Mouse (Mus musculus) embryonic facial prominence, embryonic 10.5 days (tissue): ENCODE results near the gene Cep350. TPM values are rescaled to one million over a fixed set of nuclear protein-coding genes. Genes with fewer than 3 reads are reported as not detected.

Experiments
- DNase-seq: peaks from one replicate; pipeline ENCODE4 v3.0.0-alpha.2; 2017; ENCODE audit warnings: low spot score
- H3K27ac ChIP-seq: fragments of 300-500 bp; sonication (generic); replicated peaks from 2 replicates; pipeline ENCODE4 v1.5.1; 2016; ENCODE audit warnings: mild to moderate bottlenecking
- H3K27me3 ChIP-seq: fragments of 300-500 bp; sonication (generic); replicated peaks from 2 replicates; pipeline ENCODE4 v1.6.1; 2016; ENCODE audit warnings: low read depth, mild to moderate bottlenecking; ENCODE audit not compliant: poor library complexity, severe bottlenecking
- H3K36me3 ChIP-seq: fragments of 300-500 bp; sonication (generic); replicated peaks from 2 replicates; pipeline ENCODE4 v1.6.1; 2016; ENCODE audit warnings: mild to moderate bottlenecking, moderate library complexity
- H3K4me1 ChIP-seq: fragments of 300-500 bp; sonication (generic); 2 replicates; pipeline ENCODE4 v1.6.1; 2016
- H3K4me3 ChIP-seq: fragments of 300-500 bp; sonication (generic); 2 replicates; pipeline ENCODE4 v1.5.1; 2016; ENCODE audit warnings: mild to moderate bottlenecking, moderate library complexity
- H3K9me3 ChIP-seq: fragments of 300-500 bp; sonication (generic); 2 replicates; pipeline ENCODE4 v1.6.1; 2016; ENCODE audit warnings: mild to moderate bottlenecking
- WGBS: fragments of 180-500 bp; shearing (Covaris S2); methylation state at CpG from one replicate; pipeline ENCODE4 v1.1.7; 2016; 5-methylcytosine and 5-hydroxymethylcytosine counted together
- polyA plus RNA-seq: library from polyadenylated mRNA; unstranded; fragments of >200 nt; fragmentation: Nextera tagmentation; extraction: Ambion mirVana; gene quantifications from 2 replicates; pipeline ENCODE4 v1.2.1, GENCODE M21; 2016

The Cep350 gene
- 7.7 and 8.2 TPM in 2 replicates for polyA plus RNA-seq

DNA sequence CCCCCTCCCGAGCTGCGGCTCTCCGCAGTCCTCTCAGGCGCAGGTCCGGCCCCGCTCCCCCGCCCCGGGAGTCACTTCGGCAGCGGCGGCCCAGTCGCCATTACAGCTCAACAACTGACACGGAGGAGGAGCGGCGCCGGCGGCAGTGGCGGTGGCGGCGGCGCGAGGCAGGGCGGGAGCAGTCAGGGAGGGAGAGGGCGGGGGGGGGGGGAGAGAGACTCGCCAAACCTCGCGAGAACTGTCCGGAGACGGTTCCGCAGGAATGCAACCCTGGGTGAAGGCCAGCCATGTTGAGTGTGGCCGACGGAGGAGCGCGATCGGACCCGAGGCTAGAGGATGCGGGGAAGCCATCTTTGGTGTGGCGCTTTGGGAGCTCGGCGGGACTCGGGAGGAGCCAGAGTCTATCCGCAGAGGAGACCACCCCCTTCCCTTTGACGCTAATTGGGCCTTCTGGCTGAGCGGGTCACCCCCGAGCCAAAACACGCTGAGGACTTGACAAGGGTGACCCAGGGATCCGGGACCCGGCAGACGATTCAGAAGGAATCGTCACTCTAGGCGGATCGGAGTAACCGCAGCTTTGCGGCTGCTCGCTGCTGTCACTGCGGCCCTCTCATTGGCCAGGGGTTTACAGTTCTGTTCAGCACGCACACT is at the start of gene Cep350:
Cep350 (minus strand) TSS at position 188 of the 651 bp plus-strand sequence.
- Histone ChIP-seq H3K36me3 (no peaks in the 10 kb centered on the region), H3K27me3 (no peaks in the 10 kb centered on the region), H3K4me3 (peak within 1 kb of the TSS; percentile 99), H3K9me3 (no peaks in the 10 kb centered on the region), H3K4me1 (peaks cover 22% of the 10 kb centered on the region), H3K27ac (peak within 1 kb of the TSS; percentile 98)
- DNase-seq = peak; percentile 98
- WGBS = under 1% methylated on average over 57 of the region's 57 CpGs

DNA sequence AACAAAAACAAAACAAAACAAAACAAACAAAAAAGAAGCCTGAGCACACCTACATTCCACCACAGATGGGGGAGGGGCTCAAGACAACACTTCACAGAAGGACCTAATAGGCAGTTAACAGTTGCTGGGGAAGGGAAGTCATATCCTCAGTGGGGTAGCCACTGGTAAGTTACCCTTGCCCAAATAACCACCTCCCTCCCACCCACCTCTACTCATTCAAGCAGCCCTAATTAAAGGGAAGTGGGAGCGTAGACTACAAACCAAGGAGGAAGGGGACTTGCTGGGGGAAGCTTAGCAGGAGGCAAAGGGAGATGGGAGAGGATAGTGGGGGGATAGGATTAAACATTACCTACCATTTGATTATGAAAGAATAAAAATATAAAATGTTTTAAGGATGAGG is 47.3 kb upstream of the Cep350 start:
- Histone ChIP-seq H3K4me1 (no peaks in the 10 kb centered on the region), H3K4me3 (no peak overlapping the region), H3K27ac (no peak overlapping the region), H3K36me3 (peaks cover 83% of the 10 kb centered on the region), H3K9me3 (no peaks in the 10 kb centered on the region), H3K27me3 (no peaks in the 10 kb centered on the region)
- WGBS = 94% methylated on average over 1 of the region's 1 CpGs
- DNase-seq = no peak

DNA sequence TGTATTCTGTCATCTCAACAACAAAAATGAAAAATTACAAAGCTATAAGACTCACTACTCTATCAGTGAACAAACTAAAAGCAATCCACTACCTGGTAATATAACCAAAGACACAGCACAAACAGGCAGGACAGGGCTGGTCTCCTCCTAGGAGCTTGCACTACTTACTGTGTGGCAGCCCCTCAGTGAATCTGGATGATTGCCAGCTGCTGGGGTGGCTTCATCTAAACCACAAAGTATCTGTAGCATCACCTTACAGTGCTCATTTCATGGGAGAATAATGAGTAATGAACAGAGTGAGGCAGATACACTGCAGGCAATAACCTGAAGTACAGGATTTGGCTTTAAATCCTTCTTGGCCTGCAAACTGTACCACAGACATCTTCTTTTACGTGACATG is 46.7 kb upstream of the Cep350 start:
- Histone ChIP-seq H3K4me1 (no peaks in the 10 kb centered on the region), H3K27me3 (no peaks in the 10 kb centered on the region), H3K27ac (no peak overlapping the region), H3K36me3 (peaks cover 85% of the 10 kb centered on the region), H3K4me3 (no peak overlapping the region), H3K9me3 (no peaks in the 10 kb centered on the region)
- WGBS = 93% methylated on average over 1 of the region's 1 CpGs
- no peak for DNase-seq

DNA sequence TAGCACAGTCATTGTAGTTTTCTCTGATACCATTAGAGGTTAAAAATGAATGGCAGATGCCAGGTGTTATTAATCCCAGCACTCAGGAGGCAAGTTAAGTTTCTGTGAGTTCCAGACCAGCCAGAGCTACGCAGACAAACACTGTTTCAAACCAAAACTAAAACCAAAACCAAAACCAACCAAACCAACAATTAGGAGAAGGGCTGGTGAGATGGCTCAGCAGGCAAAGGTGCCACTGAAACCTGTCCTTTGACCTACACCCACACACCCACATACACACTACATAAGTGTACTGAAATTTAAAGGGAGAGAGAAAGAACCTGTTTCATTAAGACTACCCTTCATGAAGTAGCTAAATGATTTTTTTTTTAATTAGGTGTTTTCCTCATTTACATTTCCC is 35.9 kb upstream of the Cep350 start:
- H3K9me3 ChIP-seq = no peaks in the 10 kb centered on the region
- 95% methylated on average over 1 of the region's 1 CpGs for WGBS
- H3K4me1 ChIP-seq = no peaks in the 10 kb centered on the region
- no peaks in the 10 kb centered on the region for H3K27me3 ChIP-seq
- no peak overlapping the region for H3K4me3 ChIP-seq
- H3K27ac ChIP-seq = no peak overlapping the region
- DNase-seq = no peak
- H3K36me3 ChIP-seq = peaks cover 87% of the 10 kb centered on the region

DNA sequence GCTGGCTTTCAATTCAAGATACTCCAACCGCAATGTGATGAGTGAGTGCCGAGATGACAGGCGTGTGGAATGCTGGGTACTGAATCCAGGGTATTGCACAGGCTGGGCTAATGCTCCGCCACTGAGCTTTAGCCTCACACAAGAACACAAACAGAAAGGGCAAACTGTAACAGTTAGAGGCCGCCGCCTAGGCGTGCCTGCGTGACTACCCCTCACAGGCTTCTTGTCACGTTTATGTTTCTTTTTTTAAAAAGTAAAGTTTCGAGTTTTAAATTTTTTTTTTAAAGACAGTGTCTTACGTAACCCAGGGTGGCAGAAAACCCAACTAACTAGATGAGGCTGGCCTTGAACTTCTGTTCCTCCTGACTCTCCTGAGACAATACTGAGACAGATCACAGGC is 32.9 kb upstream of the Cep350 start:
- Histone ChIP-seq H3K27ac (no peak overlapping the region), H3K9me3 (no peaks in the 10 kb centered on the region), H3K4me3 (no peak overlapping the region), H3K4me1 (no peaks in the 10 kb centered on the region), H3K36me3 (peaks cover 70% of the 10 kb centered on the region), H3K27me3 (no peaks in the 10 kb centered on the region)
- DNase-seq = no peak
- WGBS = 91% methylated on average over 11 of the region's 11 CpGs

DNA sequence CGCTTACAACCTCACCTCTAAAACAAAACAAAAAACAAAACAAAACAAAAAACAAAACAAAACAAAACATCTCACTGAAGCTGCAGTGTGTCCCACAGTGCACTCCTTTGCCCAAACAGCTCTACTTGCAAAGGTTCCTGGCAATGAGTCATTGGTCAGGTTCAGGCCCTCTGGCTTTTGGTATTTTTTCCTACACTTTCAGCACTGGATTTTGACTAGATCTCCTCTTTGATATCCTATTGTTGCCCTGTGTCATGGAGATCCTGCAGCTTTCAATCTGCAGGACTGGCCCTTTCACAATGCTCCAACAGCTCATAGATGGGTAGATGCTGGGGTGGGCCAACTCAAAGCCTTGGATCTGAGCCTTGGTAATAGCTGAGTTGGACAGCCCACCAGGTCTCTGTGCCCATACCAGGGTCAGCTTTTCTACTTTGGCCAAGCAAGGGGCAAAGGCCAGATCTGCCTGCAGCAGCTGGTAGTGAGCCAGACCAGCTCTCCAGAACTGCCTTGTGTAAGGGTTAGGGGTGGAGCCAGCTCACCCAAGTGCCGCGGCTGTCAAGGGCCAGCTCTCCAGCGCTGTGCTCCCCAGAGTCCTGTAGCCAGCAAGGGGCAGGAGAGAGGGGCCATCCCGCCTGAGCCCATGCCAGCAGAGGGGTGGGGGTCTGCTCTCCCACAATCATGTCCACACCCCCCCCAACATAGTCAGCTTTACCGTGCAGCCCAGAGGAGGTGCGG is 30.3 kb upstream of the Cep350 start:
- 88% methylated on average over 7 of the region's 7 CpGs for WGBS
- no peak for DNase-seq
- H3K9me3 ChIP-seq = no peaks in the 10 kb centered on the region
- H3K27ac ChIP-seq = no peak overlapping the region
- no peak overlapping the region for H3K4me3 ChIP-seq
- no peaks in the 10 kb centered on the region for H3K27me3 ChIP-seq
- H3K4me1 ChIP-seq = no peaks in the 10 kb centered on the region
- peaks cover 48% of the 10 kb centered on the region for H3K36me3 ChIP-seq

DNA sequence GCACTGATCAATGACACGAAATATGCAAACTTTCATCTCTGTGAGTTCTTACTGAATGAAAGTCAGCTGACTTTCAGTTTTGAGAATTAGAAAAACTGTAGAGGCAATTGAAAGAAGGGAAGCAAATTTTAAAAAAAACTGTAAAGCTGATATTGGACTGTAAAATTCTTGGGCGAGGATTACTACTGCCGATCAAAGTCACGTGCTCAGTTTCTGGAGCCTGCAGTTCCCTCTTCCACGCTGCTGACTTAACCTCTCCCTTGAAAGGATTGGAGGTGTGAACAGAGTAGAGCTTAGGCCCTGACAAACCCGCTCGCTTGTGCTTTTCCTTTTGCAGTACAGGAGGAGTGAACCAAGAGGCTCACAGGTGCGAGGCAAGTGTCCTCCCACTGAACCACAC is 29.3 kb upstream of the Cep350 start:
- Histone ChIP-seq H3K27me3 (no peaks in the 10 kb centered on the region), H3K4me3 (no peak overlapping the region), H3K27ac (no peak overlapping the region), H3K4me1 (no peaks in the 10 kb centered on the region), H3K9me3 (no peaks in the 10 kb centered on the region), H3K36me3 (peaks cover 39% of the 10 kb centered on the region)
- no peak for DNase-seq
- 89% methylated on average over 8 of the region's 8 CpGs for WGBS

DNA sequence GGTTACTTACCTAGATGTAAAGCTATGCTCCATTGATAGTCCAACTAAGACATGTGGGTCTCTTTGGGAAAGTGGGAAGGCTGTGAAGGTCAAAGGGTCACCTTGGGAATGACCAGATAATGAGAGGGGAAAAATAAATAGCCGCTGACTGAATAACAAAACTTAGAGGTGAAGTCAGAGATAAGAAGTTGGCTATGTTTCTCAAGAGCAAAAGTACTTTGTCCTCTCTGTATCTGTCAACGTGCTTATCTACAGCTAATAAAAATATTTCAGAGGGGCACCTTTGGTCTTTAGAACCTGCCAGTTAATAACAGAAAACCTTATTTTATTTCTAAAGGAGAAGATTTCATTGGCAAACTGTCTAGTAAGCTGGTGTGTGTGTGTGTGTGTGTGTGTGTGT is 22.6 kb upstream of the Cep350 start:
- H3K9me3 ChIP-seq = no peaks in the 10 kb centered on the region
- no peaks in the 10 kb centered on the region for H3K4me1 ChIP-seq
- no peak overlapping the region for H3K27ac ChIP-seq
- no peaks in the 10 kb centered on the region for H3K27me3 ChIP-seq
- no peak overlapping the region for H3K4me3 ChIP-seq
- 83% methylated on average over 2 of the region's 2 CpGs for whole genome bisulfite sequencing
- DNase-seq = no peak
- H3K36me3 ChIP-seq = no peaks in the 10 kb centered on the region

DNA sequence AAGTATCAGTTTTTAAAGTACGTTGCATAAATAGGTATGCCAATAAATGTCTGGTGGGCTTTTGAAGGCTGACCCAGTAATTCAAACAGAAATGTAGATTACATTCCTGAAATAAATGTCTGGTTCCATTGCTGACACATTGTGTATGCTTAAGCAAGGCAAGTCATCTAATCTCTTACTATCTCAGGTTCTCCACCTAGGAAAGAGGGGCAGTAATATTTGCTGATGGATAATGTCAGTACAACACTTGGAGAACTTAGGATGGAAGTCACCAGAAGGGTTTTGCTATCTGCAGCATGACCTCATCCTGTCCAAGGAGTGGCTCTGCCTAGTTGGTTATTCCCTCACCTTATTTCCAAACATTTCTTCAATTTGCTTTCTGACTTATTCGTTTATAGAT is 21.5 kb upstream of the Cep350 start:
- Histone ChIP-seq H3K27me3 (no peaks in the 10 kb centered on the region), H3K4me1 (no peaks in the 10 kb centered on the region), H3K9me3 (no peaks in the 10 kb centered on the region), H3K36me3 (no peaks in the 10 kb centered on the region), H3K27ac (no peak overlapping the region), H3K4me3 (no peak overlapping the region)
- WGBS = 89% methylated on average over 2 of the region's 2 CpGs
- no peak for DNase-seq

DNA sequence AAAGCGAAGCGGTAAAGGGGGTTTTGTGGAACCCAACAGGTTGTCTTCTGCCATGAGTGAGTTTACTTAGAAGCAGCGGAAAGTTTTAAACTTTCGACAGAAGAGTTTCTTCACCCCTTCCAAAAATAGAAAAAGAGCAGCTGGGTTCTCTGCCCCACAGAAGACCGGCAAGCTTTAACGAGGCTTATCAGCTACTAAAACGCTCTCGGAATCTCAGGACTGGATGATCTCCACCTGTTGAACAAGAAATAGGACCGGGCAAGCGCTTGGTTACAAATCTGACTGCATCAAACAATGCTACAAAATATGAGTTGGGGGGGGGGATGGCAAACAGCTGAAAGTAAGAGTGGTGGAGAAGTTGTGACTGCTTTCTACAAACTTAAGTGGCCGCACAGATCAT is 17.3 kb upstream of the Cep350 start:
- WGBS = 82% methylated on average over 11 of the region's 11 CpGs
- H3K4me1 ChIP-seq = no peaks in the 10 kb centered on the region

DNA sequence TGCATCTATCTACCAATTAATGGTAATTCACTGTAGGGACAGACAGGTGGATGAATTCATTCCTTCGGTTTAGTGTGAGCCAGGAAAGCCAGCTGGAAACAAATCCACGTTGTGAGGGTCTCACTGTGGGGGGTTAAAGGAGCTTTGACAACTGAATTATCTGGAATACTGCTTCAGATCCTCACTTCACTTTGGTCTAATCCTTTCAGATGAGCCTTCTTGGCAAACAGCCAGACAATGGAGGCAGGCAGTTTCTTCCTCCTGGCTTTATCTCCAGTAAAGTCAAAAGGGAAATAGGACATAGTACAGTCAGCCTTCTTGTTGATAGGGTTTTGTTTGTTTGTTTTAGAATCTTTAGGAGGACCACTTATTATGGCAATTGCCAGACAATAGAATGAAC is 16.3 kb upstream of the Cep350 start:
- Histone ChIP-seq H3K27ac (no peak overlapping the region), H3K36me3 (no peaks in the 10 kb centered on the region), H3K4me1 (no peaks in the 10 kb centered on the region), H3K4me3 (no peak overlapping the region), H3K27me3 (no peaks in the 10 kb centered on the region), H3K9me3 (no peaks in the 10 kb centered on the region)
- no peak for DNase-seq
- 17% methylated on average over 2 of the region's 2 CpGs for WGBS

More for the DNA sequence above, 17.3 kb upstream of the Cep350 start:
- H3K27ac ChIP-seq = no peak overlapping the region
- H3K36me3 ChIP-seq = no peaks in the 10 kb centered on the region
- no peak overlapping the region for H3K4me3 ChIP-seq
- no peaks in the 10 kb centered on the region for H3K27me3 ChIP-seq
- no peak for DNase-seq
- no peaks in the 10 kb centered on the region for H3K9me3 ChIP-seq

DNA sequence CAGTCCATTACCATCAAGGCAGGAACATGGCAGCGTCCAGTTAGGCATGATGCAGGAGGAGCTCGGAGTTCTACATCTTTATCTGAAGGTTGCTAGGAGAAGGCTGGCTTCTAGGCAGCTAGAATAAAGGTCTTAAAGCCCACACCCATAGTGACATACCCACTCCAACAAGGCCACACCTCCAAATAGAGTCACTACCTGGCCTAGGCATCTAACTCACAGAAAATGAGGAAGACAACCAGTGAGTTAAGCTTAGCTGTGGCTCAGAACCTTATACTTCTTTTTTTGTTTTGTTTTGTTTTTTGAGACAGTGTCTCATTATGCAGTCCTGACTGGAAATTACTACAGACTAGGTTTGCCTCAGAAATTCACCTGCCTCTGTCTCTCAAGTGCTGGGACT is 14.6 kb upstream of the Cep350 start:
- H3K4me1 ChIP-seq = no peaks in the 10 kb centered on the region
- no peaks in the 10 kb centered on the region for H3K36me3 ChIP-seq
- 85% methylated on average over 2 of the region's 2 CpGs for WGBS
- no peaks in the 10 kb centered on the region for H3K27me3 ChIP-seq
- DNase-seq = no peak
- no peak overlapping the region for H3K4me3 ChIP-seq
- no peak overlapping the region for H3K27ac ChIP-seq
- no peaks in the 10 kb centered on the region for H3K9me3 ChIP-seq

DNA sequence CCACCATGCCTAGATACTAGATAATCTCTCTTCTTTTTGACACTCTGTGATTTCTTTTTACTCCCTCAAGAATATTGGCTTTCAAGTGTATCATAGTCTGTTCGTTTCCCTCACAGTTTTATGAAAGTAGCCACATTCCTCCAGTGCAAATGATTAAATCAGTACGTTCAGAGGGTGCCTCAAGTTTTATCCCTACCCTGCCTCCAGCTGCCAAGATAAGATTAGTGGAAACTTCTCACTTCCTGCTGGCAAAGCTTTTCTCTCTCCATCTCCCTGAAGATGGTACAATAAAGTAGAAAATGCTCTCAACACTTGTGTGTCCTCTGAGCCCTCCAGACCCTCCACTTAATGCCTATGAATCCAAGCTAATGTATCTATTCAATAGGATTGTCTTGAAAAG is 1.9 kb upstream of the Cep350 start:
- WGBS = 71% methylated on average over 2 of the region's 2 CpGs
- no peaks in the 10 kb centered on the region for H3K36me3 ChIP-seq
- no peak overlapping the region for H3K27ac ChIP-seq
- no peaks in the 10 kb centered on the region for H3K9me3 ChIP-seq
- peaks cover 22% of the 10 kb centered on the region for H3K4me1 ChIP-seq
- no peak overlapping the region for H3K4me3 ChIP-seq
- no peak for DNase-seq
- no peaks in the 10 kb centered on the region for H3K27me3 ChIP-seq
